20 mouse cellular contexts compared by ENCODE assay signal in the genomic region with DNA sequence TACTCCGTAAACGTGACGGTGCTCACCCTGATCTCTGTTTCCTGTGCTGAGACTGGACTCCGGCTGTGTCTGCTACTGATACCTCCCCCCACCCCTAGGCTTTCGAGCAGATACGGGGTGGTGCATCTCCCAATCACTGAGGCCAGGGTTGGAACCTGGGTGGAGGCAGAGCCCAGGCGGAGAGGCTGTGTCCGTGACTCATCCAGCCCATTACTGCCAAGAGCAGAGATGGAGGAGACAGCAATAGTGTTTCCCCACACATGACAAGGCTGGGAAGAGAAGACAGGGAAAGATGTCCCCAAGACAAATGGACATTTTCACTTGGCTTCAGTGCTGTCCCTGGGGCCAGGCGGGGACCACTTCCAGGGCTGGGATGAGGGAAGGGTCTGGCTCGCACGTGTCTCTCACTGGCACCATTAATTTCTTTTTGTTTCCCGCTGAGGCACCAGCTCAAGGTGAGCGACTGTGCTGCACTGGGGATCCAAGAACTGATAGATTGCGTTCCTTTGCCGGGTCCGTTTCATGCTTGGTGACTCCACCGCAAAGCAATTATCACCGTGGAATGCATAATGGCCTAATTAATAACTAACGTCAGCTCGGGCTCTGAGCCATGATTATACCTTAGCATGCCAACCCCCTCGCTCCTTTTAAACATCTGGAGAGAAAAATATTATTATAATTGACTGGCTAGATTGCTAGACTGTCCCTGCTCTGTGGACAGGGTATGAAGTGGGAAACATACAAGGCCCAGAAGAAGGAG.
DNase-seq lines count a peak whose midpoint lies in the region; ATAC-seq lines count a peak whose summit lies in the region.
"Had no signal": no experiment of that assay in that cellular context is flagged by ENCODE, and none has a peak within 500 bp of the region (broad histone marks: within the 10 kb centered on the region; RNA-seq: fewer than 3 reads in every experiment).

No protein-coding gene starts in this region.

- 73% methylated on average over 21 of the region's 21 CpGs for WGBS in hindbrain, embryonic 12.5 days
- 90% methylated on average over 21 of the region's 21 CpGs for WGBS in hindbrain, embryonic 10.5 days
- 75% methylated on average over 21 of the region's 21 CpGs for WGBS in midbrain, embryonic 14.5 days

- no peak overlapping the region for H3K4me2 ChIP-seq in hindbrain, embryonic 12.5 days (replicated peaks)
- H3K4me2 ChIP-seq in midbrain, embryonic 14.5 days (ENCODE audit: low read length) = no peak overlapping the region
- H3K4me2 ChIP-seq: embryonic facial prominence, embryonic 15.5 days; forebrain, embryonic 12.5 days; heart, embryonic 13.5 days; liver, embryonic 12.5 days; lung, embryonic 14.5 days; midbrain, embryonic 12.5 days had no signal

- H3K4me1 ChIP-seq in hindbrain, embryonic 12.5 days = peaks cover 20% of the 10 kb centered on the region
- H3K4me1 ChIP-seq in hindbrain, embryonic 10.5 days (replicated peaks) = peaks cover 9% of the 10 kb centered on the region
- H3K4me1 ChIP-seq in midbrain, embryonic 14.5 days (ENCODE audit: control insufficient read depth, insufficient read depth, low read length) = no peaks in the 10 kb centered on the region
- H3K4me1 ChIP-seq: embryonic facial prominence, embryonic 15.5 days; liver, embryonic 12.5 days had no signal

- H3K27me3 ChIP-seq in hindbrain, embryonic 12.5 days = no peaks in the 10 kb centered on the region
- 0 out of 2 replicates have a peak, but pooled peaks cover 3% of the 10 kb centered on the region for H3K27me3 ChIP-seq in hindbrain, embryonic 10.5 days (ENCODE audit: insufficient read depth, poor library complexity, severe bottlenecking)
- no peaks in the 10 kb centered on the region for H3K27me3 ChIP-seq in midbrain, embryonic 14.5 days (ENCODE audit: control insufficient read depth, insufficient read depth, low read length)
- H3K27me3 ChIP-seq: embryonic facial prominence, embryonic 15.5 days; forebrain, embryonic 12.5 days; midbrain, embryonic 12.5 days had no signal

- peak overlapping the region; percentile 57 for H3K27ac ChIP-seq in hindbrain, embryonic 12.5 days
- H3K27ac ChIP-seq in hindbrain, embryonic 10.5 days = no peak overlapping the region
- H3K27ac ChIP-seq in midbrain, embryonic 14.5 days (replicated peaks; ENCODE audit: low read depth, low read length) = 0 out of 2 replicates have a peak overlapping the region, but pooled peaks have one; percentile 32
- H3K27ac ChIP-seq: embryonic facial prominence, embryonic 15.5 days; forebrain, embryonic 12.5 days; heart, embryonic 13.5 days; liver, embryonic 12.5 days; midbrain, embryonic 12.5 days had no signal

- peak; percentile 30; the same call in 1 of the 2 replicates for ATAC-seq in hindbrain, embryonic 12.5 days (ENCODE audit: low FRiP score)
- no peak for ATAC-seq in midbrain, embryonic 14.5 days (ENCODE audit: low FRiP score, low TSS enrichment)
- ATAC-seq in monocyte, adult 5-6 weeks (replicated peaks; ENCODE audit: insufficient number of reproducible peaks, low FRiP score, low TSS enrichment, poor library complexity, severe bottlenecking) = no peak
- ATAC-seq: intestine, embryonic 16.5 days; liver, embryonic 12.5 days had no signal

- 0 out of 2 replicates have a peak, but pooled peaks cover 3% of the 10 kb centered on the region for H3K36me3 ChIP-seq in hindbrain, embryonic 12.5 days
- H3K36me3 ChIP-seq in hindbrain, embryonic 10.5 days = no peaks in the 10 kb centered on the region
- no peaks in the 10 kb centered on the region for H3K36me3 ChIP-seq in midbrain, embryonic 14.5 days (ENCODE audit: control insufficient read depth, insufficient read depth, low read length)
- H3K36me3 ChIP-seq: embryonic facial prominence, embryonic 15.5 days; forebrain, embryonic 12.5 days; heart, embryonic 13.5 days; liver, embryonic 12.5 days; midbrain, embryonic 12.5 days had no signal

- DNase-seq in hindbrain, embryonic 10.5 days (ENCODE audit: low spot score) = no peak
- peak; percentile 22 for DNase-seq in urinary bladder, postnatal 14 days (ENCODE audit: low spot score)
- no peak for DNase-seq in urinary bladder, adult 2 months (ENCODE audit: low spot score)
- DNase-seq in midbrain, embryonic 14.5 days = no peak
- no peak for DNase-seq in B cell, adult 2 months
- DNase-seq: cerebellum, postnatal 14 days; embryo, embryonic 11 days; heart, postnatal 36 days; lung, embryonic 14.5 days; lung, postnatal 4 days; spleen, adult 18-20 months; thymus, adult 18-20 months had no signal

- H3K4me3 ChIP-seq in hindbrain, embryonic 12.5 days = no peak overlapping the region
- no peak overlapping the region for H3K4me3 ChIP-seq in hindbrain, embryonic 10.5 days
- H3K4me3 ChIP-seq in midbrain, embryonic 14.5 days (replicated peaks; ENCODE audit: low read depth, low read length) = no peak overlapping the region
- H3K4me3 ChIP-seq: embryonic facial prominence, embryonic 15.5 days; forebrain, embryonic 12.5 days; heart, embryonic 13.5 days; liver, embryonic 12.5 days; midbrain, embryonic 12.5 days had no signal

- H3K9me3 ChIP-seq in hindbrain, embryonic 12.5 days (replicated peaks) = no peaks in the 10 kb centered on the region
- H3K9me3 ChIP-seq in hindbrain, embryonic 10.5 days = no peaks in the 10 kb centered on the region
- H3K9me3 ChIP-seq in midbrain, embryonic 14.5 days (ENCODE audit: control insufficient read depth, low read length) = no peaks in the 10 kb centered on the region
- H3K9me3 ChIP-seq: embryonic facial prominence, embryonic 15.5 days; forebrain, embryonic 12.5 days; heart, embryonic 13.5 days; liver, embryonic 12.5 days; midbrain, embryonic 12.5 days had no signal

- no peak overlapping the region for H3K9ac ChIP-seq in hindbrain, embryonic 12.5 days
- no peak overlapping the region for H3K9ac ChIP-seq in midbrain, embryonic 14.5 days (replicated peaks; ENCODE audit: low read length)
- H3K9ac ChIP-seq: embryonic facial prominence, embryonic 15.5 days; forebrain, embryonic 12.5 days; heart, embryonic 13.5 days; liver, embryonic 12.5 days; lung, embryonic 14.5 days; midbrain, embryonic 12.5 days had no signal
